Mouse (Mus musculus): ENCODE results near the gene Alms1. TPM values are rescaled to one million over a fixed set of nuclear protein-coding genes. Genes with fewer than 3 reads are reported as not detected.

Alms1 gene
- total and polyA plus RNA-seq, 3 experiments, result 7.5 to 47.3 (median 8.8) TPM

DNA sequence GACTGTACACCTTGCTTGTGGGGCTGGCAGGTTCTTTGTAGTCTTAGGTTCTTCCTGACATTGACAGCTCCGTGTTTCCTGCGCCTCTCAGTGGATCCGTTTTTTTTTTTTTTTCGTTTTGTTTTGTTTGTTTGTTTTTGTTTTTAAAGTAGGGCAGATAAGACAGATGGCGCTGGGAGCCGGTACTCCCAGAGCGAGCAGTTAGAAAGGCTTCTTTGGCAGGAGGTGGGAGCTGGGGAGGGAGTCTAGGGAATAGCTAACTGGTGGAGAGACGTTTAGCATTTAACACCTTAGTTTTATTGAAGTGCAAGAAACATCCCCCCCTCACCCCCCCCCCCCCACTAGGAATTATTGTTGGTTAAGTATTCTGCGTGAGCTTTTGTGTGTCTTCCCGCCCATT is 833 bp downstream of the Alms1 start:
- Histone ChIP-seq H3K4me1 (ENCODE audit: control insufficient read depth in 1 of 2, insufficient read depth in 2 of 2, low read length in 2 of 2) (peaks cover 19 to 22% of the 10 kb centered on the region in 2 experiments), H3K27ac (ENCODE audit: control insufficient read depth, low read depth, low read length) (peak overlapping the region; percentile 7; the same call in 1 of the 2 replicates), H3K27me3 (ENCODE audit: control insufficient read depth in 1 of 2, insufficient read depth in 2 of 2, low read length in 2 of 2) (no peaks in the 10 kb centered on the region), H3K4me3 (ENCODE audit: control insufficient read depth in 1 of 2, insufficient read depth in 1 of 2, low read depth in 2 of 2, low read length in 2 of 2) (peak overlapping the region; percentile 62 to 66), H3K9me3 (replicated peaks; ENCODE audit: insufficient read depth, low read length) (no peaks in the 10 kb centered on the region), H3K9ac (ENCODE audit: control insufficient read depth, low read depth, low read length, poor library complexity, severe bottlenecking) (peak overlapping the region; percentile 69), H3K79me2 (ENCODE audit: control insufficient read depth, insufficient read depth, low read length, poor library complexity) (peaks cover 32% of the 10 kb centered on the region), H3K36me3 (ENCODE audit: control insufficient read depth in 1 of 2, insufficient read depth in 2 of 2, low read length in 2 of 2) (peaks cover 0 to 30% of the 10 kb centered on the region in 2 experiments; a peak in 2 of 4 replicates)
- TF ChIP-seq USF1 (IDR thresholded peaks at IDR 0.05; ENCODE audit: low read depth, low read length) (no peak), ZNF384 (IDR thresholded peaks at IDR 0.05; ENCODE audit: low read depth, low read length) (peak; percentile 68), SIN3A (IDR thresholded peaks at IDR 0.05; ENCODE audit: low read length) (peak; percentile 32; the same call in 1 of the 2 replicates), USF2 (IDR thresholded peaks at IDR 0.05; ENCODE audit: borderline replicate concordance in 1 of 2, insufficient read depth in 1 of 2, low read depth in 1 of 2, low read length in 2 of 2) (no peak), CTCF (IDR thresholded peaks at IDR 0.05 in 2 of 3, conservative IDR thresholded peaks at IDR 0.05 in 1 of 3; ENCODE audit: control insufficient read depth in 1 of 3, insufficient read depth in 1 of 3, low read depth in 2 of 3, low read length in 3 of 3, poor library complexity in 1 of 3, severe bottlenecking in 1 of 3) (no peak), GATA1 (IDR thresholded peaks at IDR 0.05; ENCODE audit: low read depth, low read length) (0 out of 2 replicates have a peak, but pooled peaks have one; percentile 3), CHD1 (IDR thresholded peaks at IDR 0.05; ENCODE audit: low read depth, low read length) (0 out of 2 replicates have a peak, but pooled peaks have one; percentile 66), RCOR1 (IDR thresholded peaks at IDR 0.05; ENCODE audit: low read depth, low read length) (no peak)
- no peak for DNase-seq (ENCODE audit: low read depth, low spot score)

DNA sequence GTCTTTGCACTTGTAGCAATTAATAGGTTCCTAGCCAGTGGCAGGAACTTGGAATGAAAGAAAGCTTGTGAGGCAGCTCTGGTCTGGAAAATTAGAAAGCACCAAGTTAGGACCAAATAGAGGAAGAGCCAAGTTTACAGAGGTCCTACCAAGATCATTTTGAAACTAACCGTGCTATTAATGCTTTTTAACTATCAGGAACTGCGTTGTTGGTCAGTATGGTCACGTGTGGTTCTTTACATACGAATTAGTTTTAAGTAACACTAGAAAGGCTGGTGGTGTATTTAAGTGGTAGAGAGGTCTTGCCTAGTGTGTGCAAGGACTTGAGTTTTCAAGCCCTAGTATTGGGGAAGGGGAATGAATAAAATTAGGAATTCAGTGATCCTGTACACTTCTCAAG is 1.2 kb downstream of the Alms1 start:
- Histone ChIP-seq H3K27me3 (ENCODE audit: control insufficient read depth in 1 of 2, insufficient read depth in 2 of 2, low read length in 2 of 2) (no peaks in the 10 kb centered on the region), H3K36me3 (ENCODE audit: control insufficient read depth in 1 of 2, insufficient read depth in 2 of 2, low read length in 2 of 2) (peaks cover 0 to 30% of the 10 kb centered on the region in 2 experiments; a peak in 2 of 4 replicates), H3K79me2 (ENCODE audit: control insufficient read depth, insufficient read depth, low read length, poor library complexity) (peaks cover 34% of the 10 kb centered on the region), H3K4me3 (ENCODE audit: control insufficient read depth in 1 of 2, insufficient read depth in 1 of 2, low read depth in 2 of 2, low read length in 2 of 2) (peak overlapping the region; percentile 62 to 66), H3K27ac (ENCODE audit: control insufficient read depth, low read depth, low read length) (no peak overlapping the region), H3K4me1 (ENCODE audit: control insufficient read depth in 1 of 2, insufficient read depth in 2 of 2, low read length in 2 of 2) (peaks cover 19 to 22% of the 10 kb centered on the region in 2 experiments), H3K9ac (ENCODE audit: control insufficient read depth, low read depth, low read length, poor library complexity, severe bottlenecking) (peak overlapping the region; percentile 69), H3K9me3 (replicated peaks; ENCODE audit: insufficient read depth, low read length) (no peaks in the 10 kb centered on the region)
- peak; percentile 54 for DNase-seq (ENCODE audit: low read depth, low spot score)
- peak; percentile 7; the same call in 1 of the 2 replicates for TF ChIP-seq BHLHE40 (IDR thresholded peaks at IDR 0.05; ENCODE audit: borderline replicate concordance, low read depth, low read length)
- TF ChIP-seq ZNF384 (IDR thresholded peaks at IDR 0.05; ENCODE audit: low read depth, low read length), result no peak
- TF ChIP-seq USF1 (IDR thresholded peaks at IDR 0.05; ENCODE audit: low read depth, low read length), result peak; percentile 86
- peak; percentile 16; the same call in 1 of the 2 replicates for TF ChIP-seq MXI1 (IDR thresholded peaks at IDR 0.05; ENCODE audit: low read depth, low read length)
- 0 out of 4 replicates have a peak, but pooled peaks of 1 of the 2 experiments have one; percentile 25 for TF ChIP-seq USF2 (IDR thresholded peaks at IDR 0.05; ENCODE audit: borderline replicate concordance in 1 of 2, insufficient read depth in 1 of 2, low read depth in 1 of 2, low read length in 2 of 2)

DNA sequence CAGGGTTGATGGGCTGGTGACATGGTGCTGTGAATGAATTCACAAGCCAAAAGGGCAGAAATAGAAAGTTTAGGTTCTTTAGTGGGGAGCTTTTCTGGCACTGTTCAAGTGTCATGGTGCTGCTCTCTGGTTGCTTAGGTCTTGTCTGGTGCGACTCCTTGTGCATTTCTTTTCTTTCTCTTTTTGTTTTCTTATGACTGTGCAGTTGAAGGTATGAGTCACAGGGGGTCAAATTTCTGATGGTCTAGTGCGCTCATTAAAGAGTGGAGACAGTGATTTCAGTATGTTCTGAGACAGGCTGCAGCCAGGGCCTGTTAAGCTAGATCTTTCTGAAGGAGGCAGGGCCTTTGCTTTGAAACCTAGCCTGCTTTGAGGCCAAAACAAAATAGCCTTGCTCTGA is 2.8 kb downstream of the Alms1 start:
- DNase-seq (ENCODE audit: low read depth, low spot score), result no peak
- Histone ChIP-seq H3K27ac (ENCODE audit: control insufficient read depth, low read depth, low read length) (no peak overlapping the region), H3K79me2 (ENCODE audit: control insufficient read depth, insufficient read depth, low read length, poor library complexity) (peaks cover 38% of the 10 kb centered on the region), H3K36me3 (ENCODE audit: control insufficient read depth in 1 of 2, insufficient read depth in 2 of 2, low read length in 2 of 2) (peaks cover 0 to 27% of the 10 kb centered on the region in 2 experiments; a peak in 2 of 4 replicates), H3K9ac (ENCODE audit: control insufficient read depth, low read depth, low read length, poor library complexity, severe bottlenecking) (no peak overlapping the region), H3K27me3 (ENCODE audit: control insufficient read depth in 1 of 2, insufficient read depth in 2 of 2, low read length in 2 of 2) (no peaks in the 10 kb centered on the region), H3K4me1 (ENCODE audit: control insufficient read depth in 1 of 2, insufficient read depth in 2 of 2, low read length in 2 of 2) (peaks cover 9 to 21% of the 10 kb centered on the region in 2 experiments), H3K4me3 (ENCODE audit: control insufficient read depth in 1 of 2, insufficient read depth in 1 of 2, low read depth in 2 of 2, low read length in 2 of 2) (no peak overlapping the region), H3K9me3 (replicated peaks; ENCODE audit: insufficient read depth, low read length) (no peaks in the 10 kb centered on the region)
- TF ChIP-seq NRF1 (IDR thresholded peaks at IDR 0.05; ENCODE audit: insufficient read depth, low read depth, low read length, poor library complexity, severe bottlenecking) (no peak), MAX (IDR thresholded peaks at IDR 0.05; ENCODE audit: low read length) (no peak), RAD21 (IDR thresholded peaks at IDR 0.05; ENCODE audit: low read depth, low read length) (no peak), KAT2A (conservative IDR thresholded peaks at IDR 0.05; ENCODE audit: low read depth, low read length) (no peak), MAFK (IDR thresholded peaks at IDR 0.05; ENCODE audit: borderline replicate concordance, low read depth, low read length) (no peak), MXI1 (IDR thresholded peaks at IDR 0.05; ENCODE audit: low read depth, low read length) (no peak), MYB (IDR thresholded peaks at IDR 0.05; ENCODE audit: low read depth, low read length) (no peak), POLR2A (IDR thresholded peaks at IDR 0.05; ENCODE audit: control insufficient read depth in 1 of 2, insufficient read depth in 1 of 2, low read depth in 1 of 2, low read length in 2 of 2, poor library complexity in 1 of 2) (no peak)
